Mouse (Mus musculus) heart, embryonic 11.5 days (tissue): ENCODE measurements around the gene Sap30l. TPM values are rescaled to one million over a fixed set of nuclear protein-coding genes. Genes with fewer than 3 reads are reported as not detected.
"Not testable (repeated sequence)": the region's sequence is repeated elsewhere in the genome, so short reads cannot be mapped to it uniquely, and the experiment has no call there.

ENCODE experiments used
- ATAC-seq: fragments of 200-750 bp; cut with Nextera tagmentation; replicated peaks from 2 replicates; pipeline ENCODE4 v1.8.0; 2017; ENCODE audit warnings: moderate library complexity; ENCODE audit not compliant: insufficient number of reproducible peaks, low FRiP score, low TSS enrichment
- H3K27ac ChIP-seq: fragments of 300-500 bp; sonication (generic); 2 replicates; pipeline ENCODE4 v1.5.1; 2014; ENCODE audit warnings: mild to moderate bottlenecking, low read depth, low read length
- H3K27me3 ChIP-seq: fragments of 300-500 bp; sonication (generic); 2 replicates; pipeline ENCODE4 v1.6.1; 2014; ENCODE audit warnings: mild to moderate bottlenecking, low read length, mixed read lengths; ENCODE audit not compliant: control insufficient read depth, insufficient read depth
- H3K36me3 ChIP-seq: fragments of 300-500 bp; sonication (generic); 2 replicates; pipeline ENCODE4 v1.6.1; 2014; ENCODE audit warnings: mild to moderate bottlenecking, low read length, moderate library complexity, mixed read lengths; ENCODE audit not compliant: control insufficient read depth, insufficient read depth
- H3K4me1 ChIP-seq: fragments of 300-500 bp; sonication (generic); 2 replicates; pipeline ENCODE4 v1.6.1; 2014; ENCODE audit warnings: low read length; ENCODE audit not compliant: control insufficient read depth, insufficient read depth
- H3K4me2 ChIP-seq: fragments of 300-500 bp; sonication (generic); 2 replicates; pipeline ENCODE4 v1.6.1; 2014; ENCODE audit warnings: mild to moderate bottlenecking, moderate library complexity
- H3K4me3 ChIP-seq: fragments of 300-500 bp; sonication (generic); 2 replicates; pipeline ENCODE4 v1.5.1; 2014; ENCODE audit warnings: low read depth, low read length
- H3K9ac ChIP-seq: fragments of 300-500 bp; sonication (generic); 2 replicates; pipeline ENCODE4 v1.6.1; 2014; ENCODE audit warnings: mild to moderate bottlenecking, low read depth, low read length, moderate library complexity
- H3K9me3 ChIP-seq: fragments of 300-500 bp; sonication (generic); replicated peaks from 2 replicates; pipeline ENCODE4 v1.6.1; 2016; ENCODE audit warnings: low read length; ENCODE audit not compliant: control insufficient read depth
- WGBS: fragments of 180-500 bp; shearing (Covaris S2); extraction: QIAGEN DNeasy Blood & Tissue Kit; methylation state at CpG from one replicate; pipeline ENCODE4 v1.1.7; 2014; ENCODE audit not compliant: insufficient replicate concordance; 5-methylcytosine and 5-hydroxymethylcytosine counted together
- polyA plus RNA-seq: library from polyadenylated mRNA; unstranded; fragments of >200 nt; fragmentation: Nextera tagmentation; extraction: Ambion mirVana; gene quantifications from 2 replicates; pipeline ENCODE4 v1.2.1, GENCODE M21; 2014

Gene Sap30l
- polyA plus RNA-seq, 1 experiment from 2014 or later: 10.8 TPM

GRCm38 (mm10) chr11:57823159-57823558, 21.7 kb downstream of the Sap30l start:
- not testable (repeated sequence) for H3K4me2 ChIP-seq

GRCm38 (mm10) chr11:57823714-57824113, 22.3 kb downstream of the Sap30l start:
- 53% methylated on average over 7 of the region's 7 CpGs for WGBS
- H3K27me3 ChIP-seq: peaks cover 19% of the 10 kb centered on the region
- H3K4me2 ChIP-seq: no peak overlapping the region
- no peaks in the 10 kb centered on the region for H3K36me3 ChIP-seq
- no peaks in the 10 kb centered on the region for H3K9me3 ChIP-seq
- H3K27ac ChIP-seq: no peak overlapping the region
- no peak overlapping the region for H3K4me3 ChIP-seq
- no peak overlapping the region for H3K9ac ChIP-seq
- ATAC-seq: no peak
- H3K4me1 ChIP-seq: peaks cover 16% of the 10 kb centered on the region

More at GRCm38 (mm10) chr11:57823159-57823558, 21.7 kb downstream of the Sap30l start:
- 76% methylated on average over 2 of the region's 2 CpGs for WGBS
- not testable (repeated sequence) for H3K9ac ChIP-seq, H3K27ac ChIP-seq, H3K9me3 ChIP-seq, H3K36me3 ChIP-seq, H3K4me3 ChIP-seq, ATAC-seq
- peaks cover 14% of the 10 kb centered on the region for H3K27me3 ChIP-seq
- H3K4me1 ChIP-seq: peaks cover 15% of the 10 kb centered on the region

DNA sequence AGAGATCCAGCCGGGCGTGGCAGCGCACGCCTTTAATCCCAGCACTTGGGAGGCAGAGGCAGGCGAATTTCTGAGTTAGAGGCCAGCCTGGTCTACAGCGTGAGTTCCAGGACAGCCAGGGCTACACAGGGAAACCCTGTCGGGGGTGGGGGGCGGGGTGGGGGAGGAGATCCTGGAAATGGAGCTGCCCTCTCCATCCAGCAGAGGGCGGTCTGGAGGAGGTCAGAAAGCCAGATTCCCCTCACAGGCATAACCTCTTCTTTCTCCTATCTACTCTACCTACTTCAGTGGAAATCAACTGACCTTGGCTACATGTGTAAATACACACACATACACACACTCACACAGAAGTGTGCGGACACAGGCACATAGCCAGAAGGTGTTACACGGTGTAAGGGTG, 23.8 kb downstream of the Sap30l start:
- WGBS: 55% methylated on average over 11 of the region's 11 CpGs
- not testable (repeated sequence) for H3K27ac ChIP-seq, H3K4me2 ChIP-seq, H3K9me3 ChIP-seq, H3K4me3 ChIP-seq, H3K36me3 ChIP-seq, ATAC-seq, H3K9ac ChIP-seq
- peaks cover 15% of the 10 kb centered on the region for H3K4me1 ChIP-seq
- peaks cover 28% of the 10 kb centered on the region for H3K27me3 ChIP-seq

DNA sequence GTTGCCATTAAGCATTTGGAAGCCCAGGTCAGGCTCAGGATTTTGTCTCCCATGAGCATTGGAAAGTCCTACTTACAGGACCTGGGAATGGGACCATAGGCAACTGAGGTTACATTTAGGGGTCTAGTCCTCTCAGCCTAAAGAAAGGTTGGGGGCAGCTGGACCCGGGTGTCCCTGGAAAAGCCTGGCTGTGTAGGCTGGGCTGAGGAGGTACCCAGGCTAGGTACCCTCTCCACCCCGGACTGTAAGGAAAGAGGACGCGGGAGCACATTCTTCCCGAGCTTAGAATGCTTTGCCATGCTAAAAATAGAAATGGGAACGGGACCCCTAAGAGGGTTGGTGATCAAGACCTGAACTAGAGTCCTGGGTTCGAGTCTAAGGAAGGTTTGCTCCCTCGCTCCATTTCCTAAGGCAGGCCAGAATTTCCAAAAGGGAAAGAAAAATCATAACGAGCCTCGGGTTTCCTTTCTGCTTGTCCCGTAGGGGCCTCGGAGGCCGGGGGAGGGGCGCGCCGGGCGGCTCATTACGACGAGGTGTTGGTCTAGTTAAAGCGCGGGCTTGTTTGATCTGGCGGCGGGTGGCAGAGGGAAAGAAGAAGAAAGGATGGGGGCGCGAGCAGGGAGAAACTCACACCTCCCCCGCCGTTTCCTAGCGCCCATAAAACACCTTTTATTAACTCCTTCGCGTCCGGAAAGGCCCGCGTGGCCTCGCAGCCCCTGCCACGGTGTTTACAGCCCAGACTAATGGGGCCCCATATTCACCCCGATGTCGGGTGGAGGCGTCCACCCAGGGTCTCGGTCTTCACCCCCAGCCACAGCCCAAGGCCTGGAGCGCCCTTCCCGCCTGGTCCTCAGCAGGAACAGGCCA, 25.8 kb downstream of the Sap30l start:
- no peaks in the 10 kb centered on the region for H3K9me3 ChIP-seq
- peaks cover 48% of the 10 kb centered on the region for H3K27me3 ChIP-seq
- H3K4me1 ChIP-seq: peaks cover 13% of the 10 kb centered on the region; the same call in 1 of the 2 replicates
- ATAC-seq: no peak
- no peaks in the 10 kb centered on the region for H3K36me3 ChIP-seq
- H3K4me2 ChIP-seq: peak overlapping the region; percentile 80
- under 1% methylated on average over 41 of the region's 41 CpGs for WGBS
- peak overlapping the region; percentile 46 for H3K4me3 ChIP-seq
- peak overlapping the region; percentile 83 for H3K9ac ChIP-seq
- H3K27ac ChIP-seq: peak overlapping the region; percentile 73

DNA sequence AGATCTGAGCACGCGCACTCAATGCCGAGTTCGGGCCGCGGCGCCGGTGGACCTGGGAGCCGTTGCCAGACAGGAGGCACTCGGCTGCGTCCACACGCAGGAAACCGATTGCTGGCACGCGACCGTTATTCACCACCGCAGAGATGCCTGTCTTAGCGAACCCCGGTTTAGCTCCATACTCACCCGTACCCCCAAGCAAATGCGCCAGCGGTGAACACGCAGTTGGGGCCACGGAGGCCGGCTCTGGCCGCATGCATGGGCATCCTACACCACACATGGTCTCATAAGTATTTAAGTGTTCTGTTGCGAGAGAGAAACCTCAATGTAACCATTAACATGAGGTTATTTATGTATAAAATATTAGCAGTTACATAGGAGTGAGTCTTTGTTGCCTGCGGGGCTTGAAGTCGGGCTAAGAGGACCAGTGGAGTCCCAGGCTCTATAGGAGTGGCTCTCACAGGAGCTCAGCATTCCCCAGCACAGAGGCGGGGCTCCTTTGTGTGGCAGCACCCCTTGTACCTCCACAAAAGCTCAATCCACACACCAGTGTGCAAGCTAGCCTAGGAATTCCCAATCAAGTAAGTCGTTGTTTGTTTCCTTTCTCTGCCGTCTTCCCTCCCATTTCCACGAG, 26.6 kb downstream of the Sap30l start:
- WGBS: 2% methylated on average over 33 of the region's 33 CpGs
- H3K27ac ChIP-seq: peak overlapping the region; percentile 73
- peak overlapping the region; percentile 80 for H3K4me2 ChIP-seq
- peaks cover 55% of the 10 kb centered on the region for H3K27me3 ChIP-seq
- H3K9me3 ChIP-seq: no peaks in the 10 kb centered on the region
- no peaks in the 10 kb centered on the region for H3K36me3 ChIP-seq
- ATAC-seq: no peak
- H3K4me3 ChIP-seq: peak overlapping the region; percentile 46
- H3K9ac ChIP-seq: peak overlapping the region; percentile 83
- peaks cover 15% of the 10 kb centered on the region; the same call in 1 of the 2 replicates for H3K4me1 ChIP-seq

- WGBS: 3% methylated on average over 53 of the region's 53 CpGs
- ATAC-seq: no peak
Measured at GRCm38 (mm10) chr11:57828955-57829870, 27.8 kb downstream of the Sap30l start.

DNA sequence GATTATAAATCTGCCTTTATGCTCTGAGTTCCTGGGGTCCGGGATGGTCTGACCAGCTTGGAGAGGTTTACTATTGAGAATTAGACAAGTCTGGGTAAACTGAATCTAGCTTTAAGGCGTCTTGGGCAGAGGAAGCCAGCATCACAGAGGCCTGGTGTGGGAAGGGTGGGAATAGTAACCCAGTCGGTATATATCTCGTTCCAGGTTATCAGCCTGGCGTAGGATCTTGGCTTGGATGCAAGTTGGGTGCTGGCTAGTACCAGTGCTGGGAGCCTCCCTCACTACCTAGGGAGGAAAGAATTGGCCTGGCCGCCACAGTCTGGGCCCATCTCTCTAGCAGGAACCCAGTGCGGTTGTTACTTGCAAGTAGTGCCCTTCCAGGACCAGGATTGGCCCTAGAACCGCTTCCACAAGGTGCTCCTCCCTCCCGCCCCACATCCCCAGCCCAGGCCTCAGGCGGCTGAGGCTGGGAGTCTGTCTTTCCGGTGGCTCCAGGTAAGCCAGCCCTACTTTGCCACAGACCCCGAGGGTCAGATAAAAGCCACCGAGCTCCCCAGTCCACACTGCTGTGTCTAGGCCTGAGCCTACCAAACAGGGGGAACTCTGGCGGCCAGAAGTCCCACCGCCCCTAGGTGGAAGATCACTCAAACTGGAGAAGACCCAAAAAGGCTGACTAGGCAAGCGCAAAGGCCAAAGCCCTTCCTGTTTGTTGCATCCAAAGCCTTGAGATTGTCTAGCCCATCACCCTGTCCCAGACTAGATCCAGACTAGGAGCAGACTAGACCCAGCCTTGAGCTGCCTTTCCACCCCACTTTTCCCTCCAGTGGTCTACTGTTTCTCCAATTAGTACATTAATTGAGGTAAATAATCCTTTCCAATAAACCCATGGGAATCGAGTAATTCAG, 28.7 kb downstream of the Sap30l start:
- ATAC-seq: no peak
- Histone ChIP-seq H3K27me3 (peaks cover 74% of the 10 kb centered on the region), H3K4me2 (peak overlapping the region; percentile 80), H3K9ac (peak overlapping the region; percentile 83), H3K36me3 (no peaks in the 10 kb centered on the region), H3K4me3 (peak overlapping the region; percentile 46), H3K4me1 (peaks cover 23% of the 10 kb centered on the region; the same call in 1 of the 2 replicates), H3K27ac (peak overlapping the region; percentile 38), H3K9me3 (no peaks in the 10 kb centered on the region)
- WGBS: 21% methylated on average over 17 of the region's 17 CpGs

More at GRCm38 (mm10) chr11:57828955-57829870, 27.8 kb downstream of the Sap30l start:
- peak overlapping the region; percentile 46 for H3K4me3 ChIP-seq
- H3K36me3 ChIP-seq: no peaks in the 10 kb centered on the region
- peak overlapping the region; percentile 80 for H3K4me2 ChIP-seq
- peaks cover 23% of the 10 kb centered on the region; the same call in 1 of the 2 replicates for H3K4me1 ChIP-seq
- H3K27ac ChIP-seq: peak overlapping the region; percentile 38
- no peaks in the 10 kb centered on the region for H3K9me3 ChIP-seq
- peaks cover 67% of the 10 kb centered on the region for H3K27me3 ChIP-seq
- peak overlapping the region; percentile 83 for H3K9ac ChIP-seq
